Mouse (Mus musculus) kidney, adult 18-20 months (tissue): Measurements from ENCODE around the gene Gm45234.

Source experiments
- DNase-seq: peaks from one replicate; pipeline ENCODE4 v3.0.0; 2021

Gene Gm45234

GRCm38 (mm10) chr6:124738511-124739023 is 17.3 kb downstream of the Gm45234 start, which contains the start of gene Ptpn6:
Gene Ptpn6, minus strand, starts transcription at chr6:124738714.
- DNase-seq = peak; percentile 87

GRCm38 (mm10) chr6:124737040-124737439 is 18.8 kb downstream of the Gm45234 start:
- DNase-seq = no peak

- no peak for DNase-seq
Measured at GRCm38 (mm10) chr6:124734417-124734816, 21.4 kb downstream of the Gm45234 start.

- no peak for DNase-seq
Measured at GRCm38 (mm10) chr6:124732476-124733370, 23.1 kb downstream of the Gm45234 start.

- DNase-seq = no peak
Measured at GRCm38 (mm10) chr6:124731038-124731437, 24.8 kb downstream of the Gm45234 start.

GRCm38 (mm10) chr6:124729850-124730705 is 25.7 kb downstream of the Gm45234 start:
- DNase-seq = no peak

- DNase-seq = no peak
Measured at GRCm38 (mm10) chr6:124728621-124729020, 27.2 kb downstream of the Gm45234 start.

- DNase-seq = no peak
Measured at GRCm38 (mm10) chr6:124724472-124724871, 31.3 kb downstream of the Gm45234 start.

- DNase-seq = no peak
Measured at GRCm38 (mm10) chr6:124723541-124723940, 32.3 kb downstream of the Gm45234 start.

- no peak for DNase-seq
Measured at GRCm38 (mm10) chr6:124722876-124723473, 32.8 kb downstream of the Gm45234 start.

GRCm38 (mm10) chr6:124720904-124721303 is 34.9 kb downstream of the Gm45234 start:
- no peak for DNase-seq

- DNase-seq = no peak
Measured at GRCm38 (mm10) chr6:124719354-124719978, 36.4 kb downstream of the Gm45234 start.

- peak; percentile 53 for DNase-seq
Measured at GRCm38 (mm10) chr6:124718703-124719102, 37.1 kb downstream of the Gm45234 start.

GRCm38 (mm10) chr6:124717968-124718367 is 37.9 kb downstream of the Gm45234 start:
- DNase-seq = no peak

GRCm38 (mm10) chr6:124716864-124717490 is 38.8 kb downstream of the Gm45234 start:
- DNase-seq = peak; percentile 59

GRCm38 (mm10) chr6:124712918-124713317 is 42.9 kb downstream of the Gm45234 start:
- DNase-seq = no peak

GRCm38 (mm10) chr6:124711824-124712782 is 43.7 kb downstream of the Gm45234 start, which contains the start of the genes Emg1 and Phb2:
Gene Emg1, minus strand, starts transcription at chr6:124712178.
Gene Phb2, plus strand, starts transcription at chr6:124712336.
- DNase-seq = peak; percentile 99

GRCm38 (mm10) chr6:124708289-124708889 is 47.4 kb downstream of the Gm45234 start:
- DNase-seq = no peak

- DNase-seq = no peak
Measured at GRCm38 (mm10) chr6:124706061-124706627, 49.7 kb downstream of the Gm45234 start.

- DNase-seq = no peak
Measured at GRCm38 (mm10) chr6:124704417-124704816, 51.4 kb downstream of the Gm45234 start.
